Mouse (Mus musculus) ES-Bruce4 (cell line): ENCODE results near the gene Kat2a.

Experiments
- EP300 ChIP-seq: IDR thresholded peaks from 2 replicates; pipeline ENCODE4 v1.6.1; 2011; ENCODE audit warnings: low read depth, low read length; ENCODE audit not compliant: insufficient read depth
- POLR2A ChIP-seq: IDR thresholded peaks from one replicate; pipeline ENCODE4 v1.8.1; 2011; ENCODE audit warnings: low read length; ENCODE audit not compliant: insufficient read depth

DNA sequence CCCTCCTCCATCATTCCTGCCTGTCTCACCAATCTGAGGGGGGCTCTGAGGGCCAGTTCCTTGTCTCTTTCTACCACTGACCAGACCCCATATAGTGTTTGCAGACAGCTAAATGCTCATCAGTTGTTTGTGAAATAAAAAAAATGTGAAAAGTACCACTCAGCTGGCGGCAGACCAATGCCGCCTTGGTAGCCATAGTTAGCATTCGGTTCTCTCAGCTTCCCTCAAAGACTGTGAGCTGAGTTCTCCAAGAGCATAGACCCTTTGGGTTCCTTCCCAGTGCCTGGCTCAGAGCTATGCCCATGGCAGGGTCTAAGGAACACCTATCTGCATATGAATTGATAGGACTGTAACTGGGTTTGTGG lies 42.4 kb upstream of the Kat2a start:
- TF ChIP-seq POLR2A: no peak
- TF ChIP-seq EP300: no peak
